Mouse (Mus musculus): ENCODE data around the gene Rps15.
A peak's percentile ranks its signal among the peaks of the same experiment; 100 is the strongest.

DNA sequence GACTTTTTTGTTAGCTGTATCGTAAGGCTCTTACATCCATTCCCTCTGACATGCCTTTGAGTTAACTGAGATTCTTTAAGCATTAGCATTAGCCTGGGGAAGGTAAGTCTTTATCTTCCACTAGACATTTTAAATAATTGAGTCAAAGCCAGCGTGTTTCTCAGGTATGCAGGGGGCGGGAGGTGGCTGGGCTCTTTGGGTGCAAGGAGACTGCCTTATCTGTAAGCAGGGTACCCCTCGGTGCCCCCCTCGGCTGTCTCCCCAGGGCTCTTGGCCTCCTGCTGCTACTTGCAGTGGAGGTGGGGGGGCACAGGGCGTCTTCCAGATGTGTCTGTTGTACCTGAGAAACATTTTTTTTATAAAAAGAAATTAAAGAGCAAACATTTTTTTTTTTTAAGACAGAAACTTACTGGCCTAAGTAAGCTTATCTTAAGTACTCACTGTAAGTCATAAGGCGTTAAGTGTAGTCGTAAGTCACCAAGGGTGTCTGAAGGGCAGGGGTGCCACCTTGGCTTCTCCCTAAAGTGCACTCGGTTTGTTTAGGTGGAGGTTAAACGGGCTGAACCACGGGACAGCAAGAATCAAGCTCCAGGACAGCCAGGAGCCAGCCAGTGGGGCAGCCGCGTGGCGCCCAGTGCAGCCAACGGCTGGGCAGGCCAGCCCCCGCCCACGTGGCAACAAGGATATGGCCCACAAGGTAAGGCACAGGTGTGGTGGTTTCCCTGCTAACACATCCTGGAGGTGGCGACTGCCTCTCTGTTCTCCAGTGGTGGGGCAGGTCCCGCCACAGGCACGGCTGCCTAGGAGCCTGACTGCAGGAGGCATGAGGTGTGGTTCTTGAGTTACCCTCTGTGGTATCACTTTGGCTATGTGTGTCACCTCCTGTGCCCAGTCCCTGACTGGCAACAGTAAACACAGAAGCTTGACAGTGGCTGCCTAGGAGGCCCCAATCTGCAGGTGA, 9.5 kb upstream of the Rps15 start:
- TF ChIP-seq REST (IDR thresholded peaks at IDR 0.05; ENCODE audit: insufficient read depth, insufficient read length) (no peak), TCF12 (IDR thresholded peaks at IDR 0.05; ENCODE audit: insufficient read depth, poor library complexity, severe bottlenecking) (no peak), USF1 (IDR thresholded peaks at IDR 0.05; ENCODE audit: low read depth) (no peak), POLR2AphosphoS2 (IDR thresholded peaks at IDR 0.05; ENCODE audit: insufficient read length, low read depth) (peak; percentile 24), MYOD1 (IDR thresholded peaks at IDR 0.05; ENCODE audit: control insufficient read depth in 1 of 3, insufficient read length in 2 of 3, low read depth in 2 of 3) (no peak), MAX (IDR thresholded peaks at IDR 0.05; ENCODE audit: low read depth) (no peak), POLR2A (IDR thresholded peaks at IDR 0.05; ENCODE audit: insufficient read length, low read depth) (no peak), CEBPB (IDR thresholded peaks at IDR 0.05; ENCODE audit: insufficient read depth, poor library complexity, severe bottlenecking) (no peak), E2F4 (IDR thresholded peaks at IDR 0.05; ENCODE audit: insufficient read depth) (no peak), MYOG (IDR thresholded peaks at IDR 0.05; ENCODE audit: control insufficient read depth in 1 of 3, insufficient read depth in 1 of 3, insufficient read length in 2 of 3, low read depth in 2 of 3) (no peak), SRF (IDR thresholded peaks at IDR 0.05; ENCODE audit: control insufficient read depth, insufficient read length, low read depth) (no peak)
